Mouse (Mus musculus) liver, postnatal 0 days (tissue): Measurements from ENCODE around the gene Ston1. TPM values are rescaled to one million over a fixed set of nuclear protein-coding genes. Genes with fewer than 3 reads are reported as not detected.

Experiments used
- ATAC-seq: fragments of 200-750 bp; cut with Nextera tagmentation; 2 replicates; pipeline ENCODE4 v1.8.0; 2017; ENCODE audit warnings: mild to moderate bottlenecking, moderate library complexity
- DNase-seq: peaks from one replicate; pipeline ENCODE4 v3.0.0-alpha.2; 2016
- H3K27ac ChIP-seq: fragments of 300-500 bp; sonication (generic); 2 replicates; pipeline ENCODE4 v1.5.1; 2014; ENCODE audit warnings: antibody characterized with exemption, moderate library complexity, mild to moderate bottlenecking, low read depth
- H3K27me3 ChIP-seq: fragments of 300-500 bp; sonication (generic); 2 replicates; pipeline ENCODE4 v1.6.1; 2014; ENCODE audit warnings: low read length, control low read depth, mixed read lengths; ENCODE audit not compliant: insufficient read depth
- H3K36me3 ChIP-seq: fragments of 300-500 bp; sonication (generic); replicated peaks from 2 replicates; pipeline ENCODE4 v1.6.1; 2014; ENCODE audit warnings: mild to moderate bottlenecking, control low read depth, low read length, moderate library complexity, mixed read lengths; ENCODE audit not compliant: insufficient read depth
- H3K4me1 ChIP-seq: fragments of 300-500 bp; sonication (generic); 2 replicates; pipeline ENCODE4 v1.6.1; 2014; ENCODE audit warnings: antibody characterized with exemption, mild to moderate bottlenecking, control low read depth; ENCODE audit not compliant: insufficient read depth
- H3K4me2 ChIP-seq: fragments of 300-500 bp; sonication (generic); 2 replicates; pipeline ENCODE4 v1.6.1; 2014; ENCODE audit warnings: low read depth, mild to moderate bottlenecking, low read length, moderate library complexity, mixed read lengths
- H3K4me3 ChIP-seq: fragments of 300-500 bp; sonication (generic); 2 replicates; pipeline ENCODE4 v1.5.1; 2014; ENCODE audit warnings: low read depth, low read length
- H3K9ac ChIP-seq: fragments of 300-500 bp; sonication (generic); replicated peaks from 2 replicates; pipeline ENCODE4 v1.6.1; 2014; ENCODE audit warnings: mild to moderate bottlenecking, moderate library complexity
- H3K9me3 ChIP-seq: fragments of 300-500 bp; sonication (generic); 2 replicates; pipeline ENCODE4 v1.6.1; 2016; ENCODE audit warnings: mild to moderate bottlenecking, control low read depth, low read length, mixed read lengths
- CTCF ChIP-seq: sonication (generic); IDR thresholded peaks from 2 replicates; pipeline ENCODE4 v1.5.1; 2016; ENCODE audit warnings: antibody characterized with exemption, low read depth
- EP300 ChIP-seq: IDR thresholded peaks from 2 replicates; pipeline ENCODE4 v1.6.1; 2016; ENCODE audit warnings: antibody characterized with exemption, low read depth, mild to moderate bottlenecking
- WGBS: fragments of 180-500 bp; shearing (Covaris S2); extraction: QIAGEN DNeasy Blood & Tissue Kit; methylation state at CpG from one replicate; pipeline ENCODE4 v1.1.7; 2014; ENCODE audit not compliant: insufficient replicate concordance; 5-methylcytosine and 5-hydroxymethylcytosine counted together
- polyA plus RNA-seq: library from polyadenylated mRNA; unstranded; fragments of >200 nt; fragmentation: Nextera tagmentation; extraction: Ambion mirVana; gene quantifications from 2 replicates; pipeline ENCODE4 v1.2.1, GENCODE M21; 2015

Gene Ston1
- polyA plus RNA-seq, 1 experiment from 2014 or later, result 0.99 TPM

DNA sequence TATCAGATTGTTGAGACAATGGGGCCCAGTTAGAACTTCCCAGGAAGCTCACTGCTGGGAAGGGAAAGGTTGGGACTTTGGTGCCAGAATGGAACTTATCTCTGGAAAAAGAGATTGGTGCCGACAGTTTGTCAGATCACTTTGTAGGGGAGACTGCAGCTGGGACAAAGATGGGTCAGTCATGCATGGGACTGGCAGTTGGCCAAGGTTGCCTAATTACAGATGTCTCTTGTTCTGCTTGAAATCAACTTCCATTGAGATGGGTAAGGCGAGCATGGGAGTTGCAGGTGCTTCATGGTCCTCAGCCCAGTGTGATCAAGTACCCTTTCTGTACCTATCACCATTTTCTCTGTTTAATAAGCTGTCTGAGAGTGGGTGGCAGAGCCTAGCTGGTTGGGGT, 68.6 kb downstream of the Ston1 start:
- no peak for DNase-seq
- WGBS, result 54% methylated on average over 2 of the region's 2 CpGs
- no peaks in the 10 kb centered on the region for H3K27me3 ChIP-seq
- H3K9me3 ChIP-seq, result no peaks in the 10 kb centered on the region
- H3K4me1 ChIP-seq, result no peaks in the 10 kb centered on the region
- no peak for TF ChIP-seq CTCF
- no peak for TF ChIP-seq EP300
- no peak overlapping the region for H3K27ac ChIP-seq
- H3K9ac ChIP-seq, result no peak overlapping the region
- H3K4me3 ChIP-seq, result no peak overlapping the region
- no peak overlapping the region for H3K4me2 ChIP-seq
- ATAC-seq, result peak; percentile 19; the same call in 1 of the 2 replicates
- no peaks in the 10 kb centered on the region for H3K36me3 ChIP-seq

DNA sequence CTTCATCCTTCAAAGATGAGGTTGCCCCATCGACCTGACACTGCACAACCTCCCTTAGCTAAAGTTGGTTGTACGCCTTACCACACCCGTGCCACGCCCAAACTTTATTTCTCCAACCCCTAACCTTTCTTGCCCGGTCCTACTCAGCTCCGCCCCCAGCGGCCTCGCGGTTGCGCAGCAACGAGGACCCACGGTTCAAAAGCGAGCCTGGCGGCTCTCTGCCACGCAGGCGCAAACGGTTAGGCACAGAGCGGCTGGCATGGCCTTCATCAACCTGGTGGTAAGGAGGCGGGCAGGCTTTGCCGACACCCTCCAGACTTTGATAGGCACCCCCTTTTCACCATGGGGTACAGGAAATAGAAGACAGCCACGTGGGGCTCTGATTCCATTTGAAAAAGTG, 71.0 kb downstream of the Ston1 start, which contains the start of gene Gtf2a1l:
Gtf2a1l (plus strand) TSS at position 209 of the 400 bp plus-strand sequence.
- WGBS, result 25% methylated on average over 21 of the region's 21 CpGs
- no peak within 1 kb of the TSS for H3K9ac ChIP-seq
- no peak within 1 kb of the TSS for H3K4me2 ChIP-seq
- H3K36me3 ChIP-seq, result no peaks in the 10 kb centered on the region
- no peak within 1 kb of the TSS for H3K27ac ChIP-seq
- DNase-seq (peak; percentile 22), ATAC-seq (0 out of 2 replicates have a peak, but pooled peaks have one; percentile 17)
- no peaks in the 10 kb centered on the region for H3K4me1 ChIP-seq
- H3K9me3 ChIP-seq, result no peaks in the 10 kb centered on the region
- no peak for TF ChIP-seq EP300
- TF ChIP-seq CTCF, result no peak
- no peaks in the 10 kb centered on the region for H3K27me3 ChIP-seq
- H3K4me3 ChIP-seq, result no peak within 1 kb of the TSS

DNA sequence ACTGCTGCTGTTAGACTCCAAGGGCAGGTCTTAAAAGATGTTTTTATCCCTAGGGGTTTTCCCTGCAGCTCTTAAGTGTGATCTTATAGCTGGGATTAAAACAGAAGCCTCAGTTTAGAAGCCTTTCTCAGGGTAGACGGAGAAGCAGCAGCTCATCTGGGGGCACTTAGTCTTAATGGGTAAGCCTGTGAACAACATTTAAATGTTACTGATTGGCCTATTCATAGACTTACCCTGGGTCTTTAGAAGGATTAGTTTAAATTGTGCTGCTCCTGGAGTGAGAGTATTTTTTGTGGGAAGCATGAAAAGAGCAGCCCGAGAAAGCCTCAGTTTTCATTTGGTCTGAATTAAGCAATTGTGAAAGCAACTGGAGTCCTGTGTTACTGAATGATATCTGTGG, 72.4 kb downstream of the Ston1 start:
- H3K27ac ChIP-seq, result no peak overlapping the region
- H3K9ac ChIP-seq, result no peak overlapping the region
- H3K9me3 ChIP-seq, result no peaks in the 10 kb centered on the region
- H3K4me1 ChIP-seq, result no peaks in the 10 kb centered on the region
- H3K4me3 ChIP-seq, result no peak overlapping the region
- ATAC-seq (no peak), DNase-seq (no peak)
- no peak overlapping the region for H3K4me2 ChIP-seq
- no peaks in the 10 kb centered on the region for H3K27me3 ChIP-seq
- 78% methylated on average over 2 of the region's 2 CpGs for WGBS
- TF ChIP-seq EP300, result no peak
- TF ChIP-seq CTCF, result no peak
- no peaks in the 10 kb centered on the region for H3K36me3 ChIP-seq

- ATAC-seq (no peak), DNase-seq (no peak)
- Histone ChIP-seq H3K9ac (no peak overlapping the region), H3K9me3 (no peaks in the 10 kb centered on the region), H3K4me1 (no peaks in the 10 kb centered on the region), H3K27me3 (no peaks in the 10 kb centered on the region), H3K36me3 (no peaks in the 10 kb centered on the region), H3K4me2 (no peak overlapping the region), H3K27ac (no peak overlapping the region), H3K4me3 (no peak overlapping the region)
- WGBS, result 59% methylated on average over 4 of the region's 4 CpGs
- TF ChIP-seq CTCF (no peak), EP300 (no peak)
Measured at GRCm38 (mm10) chr17:88670800-88671199, 73.3 kb downstream of the Ston1 start.

DNA sequence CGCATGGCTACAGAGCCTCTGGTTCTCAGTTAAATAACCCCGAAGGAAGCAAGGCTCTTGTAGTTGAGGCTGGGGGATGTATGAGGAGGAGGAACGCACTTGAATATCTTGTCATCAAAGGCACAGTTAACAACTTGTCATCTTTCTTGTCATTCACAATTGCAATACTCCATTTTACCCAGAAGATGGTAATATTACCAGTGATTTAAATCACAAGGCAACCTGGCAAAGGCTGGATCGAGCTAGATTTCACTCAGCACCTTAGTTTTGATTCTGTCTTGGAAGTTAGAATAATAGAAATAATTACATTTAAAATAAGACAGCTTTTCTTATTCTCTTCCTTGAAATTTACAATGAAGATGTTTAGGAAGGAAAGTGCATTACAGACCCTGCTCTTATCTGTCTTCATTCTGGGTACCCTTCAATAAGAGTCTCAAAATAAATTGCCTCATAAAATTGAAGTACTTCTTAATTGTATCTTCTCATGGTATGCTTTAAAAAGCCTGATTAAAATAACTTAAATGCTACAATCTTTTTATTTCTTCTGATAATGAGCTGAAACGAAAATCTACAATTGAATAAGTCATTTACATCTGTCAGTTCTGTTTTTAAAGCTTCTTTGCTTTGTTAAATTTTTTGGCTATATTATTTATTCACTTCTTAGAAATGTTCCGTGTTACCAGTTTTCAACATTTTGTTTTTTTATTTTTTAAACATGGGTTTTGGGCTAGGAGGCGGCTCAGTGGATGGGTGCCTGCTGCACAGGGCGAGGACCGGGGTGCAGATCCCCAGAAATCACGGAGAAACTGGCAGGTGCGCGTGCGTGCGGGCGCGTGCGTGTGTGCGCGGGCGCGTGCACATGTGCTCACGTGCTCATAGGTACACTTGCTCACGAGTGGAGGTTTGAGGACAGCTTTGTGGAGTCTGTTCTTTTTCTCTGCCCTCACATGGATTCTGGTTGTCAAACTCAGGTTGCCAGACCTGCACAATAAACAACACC, 78.1 kb downstream of the Ston1 start:
- Histone ChIP-seq H3K9me3 (no peaks in the 10 kb centered on the region), H3K4me3 (no peak overlapping the region), H3K27ac (no peak overlapping the region), H3K27me3 (no peaks in the 10 kb centered on the region), H3K4me2 (no peak overlapping the region), H3K4me1 (no peaks in the 10 kb centered on the region), H3K36me3 (no peaks in the 10 kb centered on the region), H3K9ac (no peak overlapping the region)
- TF ChIP-seq EP300 (no peak), CTCF (no peak)
- DNase-seq (no peak), ATAC-seq (no peak)
- WGBS, result 85% methylated on average over 23 of the region's 23 CpGs

GRCm38 (mm10) chr17:88688226-88688625, 90.7 kb downstream of the Ston1 start:
- ATAC-seq, result no peak

More at GRCm38 (mm10) chr17:88688226-88688625, 90.7 kb downstream of the Ston1 start:
- Histone ChIP-seq H3K27ac (no peak overlapping the region), H3K27me3 (no peaks in the 10 kb centered on the region), H3K9ac (no peak overlapping the region), H3K4me3 (no peak overlapping the region), H3K9me3 (no peaks in the 10 kb centered on the region), H3K4me2 (no peak overlapping the region), H3K4me1 (no peaks in the 10 kb centered on the region), H3K36me3 (no peaks in the 10 kb centered on the region)
- TF ChIP-seq CTCF (no peak), EP300 (no peak)
- DNase-seq, result no peak
- WGBS, result 79% methylated on average over 11 of the region's 11 CpGs
